Mouse (Mus musculus) liver, adult 2 months (tissue): Measurements from ENCODE around the gene Gpx4. TPM values are rescaled to one million over a fixed set of nuclear protein-coding genes. Genes with fewer than 3 reads are reported as not detected.
"Not testable (repeated sequence)": the region's sequence is repeated elsewhere in the genome, so short reads cannot be mapped to it uniquely, and the experiment has no call there.

Experiments
- DNase-seq: peaks from one replicate; pipeline ENCODE4 v3.0.0-alpha.2; 2011; ENCODE audit warnings: low read depth, low spot score; ENCODE audit errors: extremely low read depth
- H3K27ac ChIP-seq: fragments of 200-500 bp; replicated peaks from 2 replicates; pipeline ENCODE4 v1.5.1; 2012; ENCODE audit warnings: low read depth, mild to moderate bottlenecking, control low read depth, inconsistent platforms, low read length; ENCODE audit not compliant: insufficient read depth
- H3K27me3 ChIP-seq: fragments of 200-500 bp; 2 replicates; pipeline ENCODE4 v1.6.1; 2012; ENCODE audit warnings: mild to moderate bottlenecking, moderate library complexity, low read length, inconsistent platforms; ENCODE audit not compliant: control insufficient read depth, insufficient read depth
- H3K36me3 ChIP-seq: fragments of 200-500 bp; 2 replicates; pipeline ENCODE4 v1.6.1; 2012; ENCODE audit warnings: low read length, inconsistent platforms; ENCODE audit not compliant: control insufficient read depth, insufficient read depth
- H3K4me1 ChIP-seq: fragments of 200-500 bp; 2 replicates; pipeline ENCODE4 v1.6.1; 2011; ENCODE audit warnings: low read length; ENCODE audit not compliant: control insufficient read depth, insufficient read depth
- H3K4me3 ChIP-seq: fragments of 200-500 bp; 2 replicates; pipeline ENCODE4 v1.5.1; 2011; ENCODE audit warnings: low read depth, mild to moderate bottlenecking, control low read depth, low read length, moderate library complexity; ENCODE audit not compliant: insufficient read depth
- H3K79me2 ChIP-seq: fragments of 200-500 bp; 2 replicates; pipeline ENCODE4 v1.6.1; 2012; ENCODE audit warnings: inconsistent platforms, mild to moderate bottlenecking, low read length, moderate library complexity; ENCODE audit not compliant: control insufficient read depth, insufficient read depth
- H3K9ac ChIP-seq: fragments of 200-500 bp; 2 replicates; pipeline ENCODE4 v1.6.1; 2012; ENCODE audit warnings: low read depth, mild to moderate bottlenecking, control low read depth, inconsistent platforms, low read length
- CTCF ChIP-seq: fragments of 200-500 bp; IDR thresholded peaks from 2 replicates; pipeline ENCODE4 v1.5.1; 2011; ENCODE audit warnings: low read depth, low read length, control low read depth
- POLR2A ChIP-seq: fragments of 200-500 bp; IDR thresholded peaks from 2 replicates; pipeline ENCODE4 v1.6.1; 2011; ENCODE audit warnings: low read length, control low read depth; ENCODE audit not compliant: insufficient read depth; ENCODE audit errors: extremely low read depth
- WGBS: fragments of 180-500 bp; shearing (Covaris S2); methylation state at CpG from one replicate; pipeline ENCODE4 v1.1.7; 2018; 5-methylcytosine and 5-hydroxymethylcytosine counted together
- polyA plus RNA-seq: library from polyadenylated mRNA; depleted of rRNA; stranded (reverse); fragments of >200 nt; gene quantifications from 2 replicates; pipeline ENCODE4 v1.2.3, GENCODE M21; 2012
- total RNA-seq: library from RNA; depleted of rRNA; stranded (reverse); fragments of >200 nt; gene quantifications from 2 replicates; pipeline ENCODE4 v1.2.3, GENCODE M21; 2014

Gpx4 gene
- total and polyA plus RNA-seq, 2 experiments: 535 to 752 TPM

GRCm38 (mm10) chr10:80036832-80037231, 10.1 kb upstream of the Gpx4 start:
- Histone ChIP-seq H3K4me3 (no peak overlapping the region), H3K27ac (no peak overlapping the region), H3K9ac (no peak overlapping the region), H3K27me3 (no peaks in the 10 kb centered on the region), H3K79me2 (peaks cover 9% of the 10 kb centered on the region; the same call in 1 of the 2 replicates), H3K36me3 (peaks cover 3% of the 10 kb centered on the region; the same call in 1 of the 2 replicates), H3K4me1 (peaks cover 14% of the 10 kb centered on the region; the same call in 1 of the 2 replicates)
- TF ChIP-seq POLR2A: no peak
- TF ChIP-seq CTCF: no peak
- 92% methylated on average over 13 of the region's 13 CpGs for WGBS
- DNase-seq: no peak

GRCm38 (mm10) chr10:80039559-80039979, 7.4 kb upstream of the Gpx4 start, which contains the start of gene Polr2e:
Gene Polr2e, minus strand, starts transcription at chr10:80039795.
- peak; percentile 58; the same call in 1 of the 2 replicates for TF ChIP-seq POLR2A
- TF ChIP-seq CTCF: no peak
- H3K27ac ChIP-seq: peak within 1 kb of the TSS; percentile 24
- peaks cover 3% of the 10 kb centered on the region; the same call in 1 of the 2 replicates for H3K36me3 ChIP-seq
- H3K4me1 ChIP-seq: peaks cover 7% of the 10 kb centered on the region; the same call in 1 of the 2 replicates
- peak within 1 kb of the TSS; percentile 78 for H3K4me3 ChIP-seq
- peak within 1 kb of the TSS; percentile 81 for H3K9ac ChIP-seq
- H3K79me2 ChIP-seq: peaks cover 9% of the 10 kb centered on the region; the same call in 1 of the 2 replicates
- no peaks in the 10 kb centered on the region for H3K27me3 ChIP-seq
- DNase-seq: peak; percentile 88
- under 1% methylated on average over 40 of the region's 40 CpGs for WGBS

- not testable (repeated sequence) for H3K9ac ChIP-seq, H3K4me1 ChIP-seq, H3K27me3 ChIP-seq, DNase-seq, H3K36me3 ChIP-seq, H3K4me3 ChIP-seq, H3K27ac ChIP-seq, H3K79me2 ChIP-seq
- 90% methylated on average over 8 of the region's 8 CpGs for WGBS
Measured at GRCm38 (mm10) chr10:80041409-80042060, 5.4 kb upstream of the Gpx4 start.

- H3K36me3 ChIP-seq: no peaks in the 10 kb centered on the region
- H3K27me3 ChIP-seq: no peaks in the 10 kb centered on the region
- no peak for TF ChIP-seq CTCF
- no peak for TF ChIP-seq POLR2A
- H3K4me3 ChIP-seq: no peak overlapping the region
- 92% methylated on average over 4 of the region's 4 CpGs for WGBS
- no peak for DNase-seq
- peaks cover 2% of the 10 kb centered on the region; the same call in 1 of the 2 replicates for H3K4me1 ChIP-seq
- H3K27ac ChIP-seq: no peak overlapping the region
- H3K79me2 ChIP-seq: peaks cover 4% of the 10 kb centered on the region; the same call in 1 of the 2 replicates
- H3K9ac ChIP-seq: no peak overlapping the region
Measured at GRCm38 (mm10) chr10:80044087-80044486, 2.9 kb upstream of the Gpx4 start.

GRCm38 (mm10) chr10:80045364-80045763, 1.6 kb upstream of the Gpx4 start:
- H3K27me3 ChIP-seq, H3K36me3 ChIP-seq, DNase-seq, H3K9ac ChIP-seq, H3K4me1 ChIP-seq, H3K79me2 ChIP-seq, H3K4me3 ChIP-seq, H3K27ac ChIP-seq: not testable (repeated sequence)
- 73% methylated on average over 4 of the region's 4 CpGs for WGBS

GRCm38 (mm10) chr10:80045766-80046165, 1.2 kb upstream of the Gpx4 start:
- 96% methylated on average over 5 of the region's 5 CpGs for WGBS
- H3K27me3 ChIP-seq: no peaks in the 10 kb centered on the region
- TF ChIP-seq POLR2A (no peak), CTCF (no peak)
- no peak for DNase-seq
- no peak overlapping the region for H3K27ac ChIP-seq
- H3K4me1 ChIP-seq: peaks cover 3% of the 10 kb centered on the region; the same call in 1 of the 2 replicates
- no peaks in the 10 kb centered on the region for H3K36me3 ChIP-seq
- H3K4me3 ChIP-seq: no peak overlapping the region
- no peaks in the 10 kb centered on the region for H3K79me2 ChIP-seq
- no peak overlapping the region for H3K9ac ChIP-seq
